Mouse (Mus musculus): ENCODE data around the gene Zfp365. TPM values are rescaled to one million over a fixed set of nuclear protein-coding genes. Genes with fewer than 3 reads are reported as not detected.

The Zfp365 gene
- total and polyA plus RNA-seq, 3 experiments: 1.0 to 4.0 (median 1.2) TPM

- no peak for DNase-seq (ENCODE audit: extremely low read depth)
- H3K4me2 ChIP-seq (ENCODE audit: insufficient read depth, low read depth, poor library complexity, severe bottlenecking): no peak overlapping the region
- H3K79me2 ChIP-seq (replicated peaks; ENCODE audit: control insufficient read depth, extremely low read depth, insufficient read depth, poor library complexity, severe bottlenecking): no peaks in the 10 kb centered on the region
- dilution Hi-C loops (cut with MboI; ENCODE audit: extremely low pct_ligation_motif_present, extremely low pct_unique_long_range_greater_than_20kb, low sequenced_read_pairs): no loop called here
- H3K36me3 ChIP-seq (replicated peaks in 1 of 2; ENCODE audit: control insufficient read depth in 1 of 2, insufficient read depth in 1 of 2, low read length in 1 of 2): no peaks in the 10 kb centered on the region
- no peaks in the 10 kb centered on the region for H3K27me3 ChIP-seq (replicated peaks)
- no peaks in the 10 kb centered on the region for H3K9me3 ChIP-seq (replicated peaks; ENCODE audit: low read length)
- peaks cover 3 to 5% of the 10 kb centered on the region in 2 experiments for H3K4me1 ChIP-seq (ENCODE audit: control insufficient read depth in 1 of 2, insufficient read depth in 2 of 2)
- in situ Hi-C loops (cut with MboI; ENCODE audit: low pct_ligation_motif_present, low pct_unique_long_range_greater_than_20kb, low sequenced_read_pairs): loop anchor here (5.0 kb wide), 1 partner anchor 538 kb away; no protein-coding TSS in a partner anchor
- TF ChIP-seq CHD2 (IDR thresholded peaks at IDR 0.05; ENCODE audit: low read length): no peak
- TF ChIP-seq MAZ (IDR thresholded peaks at IDR 0.05; ENCODE audit: low read depth, low read length): no peak
- TF ChIP-seq ETS1 (conservative IDR thresholded peaks at IDR 0.05; ENCODE audit: low read depth, low read length): no peak
- no peak for TF ChIP-seq CTCF (conservative IDR thresholded peaks at IDR 0.05 in 1 of 2, IDR thresholded peaks at IDR 0.05 in 1 of 2; ENCODE audit: low read depth in 2 of 2, low read length in 2 of 2)
- no peak for TF ChIP-seq UBTF (IDR thresholded peaks at IDR 0.05; ENCODE audit: low read depth, low read length)
- TF ChIP-seq SIN3A (IDR thresholded peaks at IDR 0.05; ENCODE audit: low read length): no peak
- no peak for TF ChIP-seq SMC3 (IDR thresholded peaks at IDR 0.05; ENCODE audit: low read depth, low read length)
- no peak for TF ChIP-seq E2F4 (IDR thresholded peaks at IDR 0.05; ENCODE audit: insufficient replicate concordance, low read depth, low read length)
- TF ChIP-seq POLR2A (IDR thresholded peaks at IDR 0.05; ENCODE audit: low read depth, low read length): no peak
- no peak for TF ChIP-seq USF1 (IDR thresholded peaks at IDR 0.05; ENCODE audit: low read depth, low read length)
- TF ChIP-seq JUND (conservative IDR thresholded peaks at IDR 0.05; ENCODE audit: low read depth, low read length): no peak
- TF ChIP-seq ZNF384 (IDR thresholded peaks at IDR 0.05; ENCODE audit: low read depth, low read length): no peak
- TF ChIP-seq MAX (IDR thresholded peaks at IDR 0.05; ENCODE audit: low read length): no peak
- TF ChIP-seq POLR2AphosphoS2 (IDR thresholded peaks at IDR 0.05; ENCODE audit: low read depth, low read length): no peak
- no peak for TF ChIP-seq MXI1 (IDR thresholded peaks at IDR 0.05; ENCODE audit: low read depth, low read length)
- no peak for TF ChIP-seq TBP (conservative IDR thresholded peaks at IDR 0.05; ENCODE audit: low read depth, low read length)
- no peak overlapping the region for H3K4me3 ChIP-seq (replicated peaks in 1 of 3; ENCODE audit: low read depth in 2 of 3, low read length in 2 of 3, poor library complexity in 1 of 3)
- no peak overlapping the region for H3K27ac ChIP-seq (ENCODE audit: insufficient read depth, low read depth)
- no peak overlapping the region for H3K9ac ChIP-seq (ENCODE audit: insufficient read depth, low read depth)
These were observed 56.7 kb downstream of the Zfp365 start for GRCm38 (mm10) chr10:67855760-67856159.

DNA sequence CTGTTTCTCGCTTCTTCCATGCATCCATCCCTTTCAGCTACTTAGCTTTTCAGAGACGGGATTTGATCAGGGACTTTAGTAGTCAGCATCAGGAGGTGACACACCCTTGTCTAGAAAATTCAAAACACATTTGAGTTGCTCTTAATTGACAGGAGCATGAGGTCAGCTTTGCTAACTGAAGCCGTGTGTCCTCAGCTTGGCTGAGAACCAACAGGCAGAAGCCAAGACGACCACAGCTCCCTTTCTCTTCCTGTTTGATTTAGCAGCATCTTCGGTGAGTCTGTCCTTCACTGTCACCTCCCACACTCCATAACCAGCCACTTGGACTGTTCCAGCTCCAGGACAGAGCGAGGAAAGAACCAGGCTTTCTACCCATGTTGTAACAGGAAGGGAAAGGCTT, 60.1 kb downstream of the Zfp365 start:
- no peak overlapping the region for H3K27ac ChIP-seq (ENCODE audit: insufficient read depth, low read depth)
- no peaks in the 10 kb centered on the region for H3K79me2 ChIP-seq (replicated peaks; ENCODE audit: control insufficient read depth, extremely low read depth, insufficient read depth, poor library complexity, severe bottlenecking)
- TF ChIP-seq POLR2A (IDR thresholded peaks at IDR 0.05; ENCODE audit: low read depth, low read length): no peak
- no peak for TF ChIP-seq JUND (conservative IDR thresholded peaks at IDR 0.05; ENCODE audit: low read depth, low read length)
- TF ChIP-seq ZNF384 (IDR thresholded peaks at IDR 0.05; ENCODE audit: low read depth, low read length): no peak
- no peak for TF ChIP-seq MYC (IDR thresholded peaks at IDR 0.05; ENCODE audit: low read depth, low read length)
- no peak for TF ChIP-seq MXI1 (IDR thresholded peaks at IDR 0.05; ENCODE audit: low read depth, low read length)
- TF ChIP-seq TBP (conservative IDR thresholded peaks at IDR 0.05; ENCODE audit: low read depth, low read length): no peak
- TF ChIP-seq USF1 (IDR thresholded peaks at IDR 0.05; ENCODE audit: low read depth, low read length): no peak
- TF ChIP-seq ELF1 (IDR thresholded peaks at IDR 0.05; ENCODE audit: low read depth, low read length): no peak
- TF ChIP-seq MAFK (IDR thresholded peaks at IDR 0.05; ENCODE audit: insufficient replicate concordance, low read length): no peak
- TF ChIP-seq ETS1 (conservative IDR thresholded peaks at IDR 0.05; ENCODE audit: low read depth, low read length): no peak
- TF ChIP-seq NRF1 (IDR thresholded peaks at IDR 0.05; ENCODE audit: low read depth, low read length): no peak
- TF ChIP-seq SMC3 (IDR thresholded peaks at IDR 0.05; ENCODE audit: low read depth, low read length): no peak
- TF ChIP-seq RCOR1 (conservative IDR thresholded peaks at IDR 0.05; ENCODE audit: low read depth, low read length): no peak
- TF ChIP-seq PAX5 (IDR thresholded peaks at IDR 0.05; ENCODE audit: low read length): no peak
- TF ChIP-seq MAZ (IDR thresholded peaks at IDR 0.05; ENCODE audit: low read depth, low read length): no peak
- TF ChIP-seq MEF2A (IDR thresholded peaks at IDR 0.05; ENCODE audit: borderline replicate concordance, low read depth, low read length): no peak
- no peak for TF ChIP-seq TCF12 (IDR thresholded peaks at IDR 0.05; ENCODE audit: low read depth, low read length)
- TF ChIP-seq POLR2AphosphoS2 (IDR thresholded peaks at IDR 0.05; ENCODE audit: low read depth, low read length): no peak
- no peak for TF ChIP-seq NELFE (IDR thresholded peaks at IDR 0.05; ENCODE audit: low read depth, low read length)
- TF ChIP-seq UBTF (IDR thresholded peaks at IDR 0.05; ENCODE audit: low read depth, low read length): no peak
- dilution Hi-C loops (cut with MboI; ENCODE audit: extremely low pct_ligation_motif_present, extremely low pct_unique_long_range_greater_than_20kb, low sequenced_read_pairs): no loop called here
- no peaks in the 10 kb centered on the region for H3K27me3 ChIP-seq (replicated peaks)
- H3K36me3 ChIP-seq (replicated peaks in 1 of 2; ENCODE audit: control insufficient read depth in 1 of 2, insufficient read depth in 1 of 2, low read length in 1 of 2): no peaks in the 10 kb centered on the region
- H3K4me1 ChIP-seq (ENCODE audit: control insufficient read depth in 1 of 2, insufficient read depth in 2 of 2): no peaks in the 10 kb centered on the region
- in situ Hi-C loops (cut with MboI; ENCODE audit: low pct_ligation_motif_present, low pct_unique_long_range_greater_than_20kb, low sequenced_read_pairs): no loop called here
- H3K4me2 ChIP-seq (ENCODE audit: insufficient read depth, low read depth, poor library complexity, severe bottlenecking): no peak overlapping the region
- no peak overlapping the region for H3K4me3 ChIP-seq (replicated peaks in 1 of 3; ENCODE audit: low read depth in 2 of 3, low read length in 2 of 3, poor library complexity in 1 of 3)
- no peak for DNase-seq (ENCODE audit: extremely low read depth)
- no peaks in the 10 kb centered on the region for H3K9me3 ChIP-seq (replicated peaks; ENCODE audit: low read length)
- no peak overlapping the region for H3K9ac ChIP-seq (ENCODE audit: insufficient read depth, low read depth)
